In genomic region chr5:117891545-117891944, GRCm38 (mm10) we compare ENCODE assay signal across 1 mouse cellular context.
TF ChIP-seq lines count a peak whose summit lies in the region.

No protein-coding gene starts in this region.

TF ChIP-seq in CH12.LX, 34 proteins besides CTCF, POLR2A, EP300 and RAD21 (continued from another document):
- TF ChIP-seq MXI1 (IDR thresholded peaks at IDR 0.05; ENCODE audit: low read depth, low read length) = no peak
- peak; percentile 66 for TF ChIP-seq ETS1 (conservative IDR thresholded peaks at IDR 0.05; ENCODE audit: low read depth, low read length)
- no peak for TF ChIP-seq MAFK (IDR thresholded peaks at IDR 0.05; ENCODE audit: insufficient replicate concordance, low read length)
- TF ChIP-seq CHD2 (IDR thresholded peaks at IDR 0.05; ENCODE audit: low read length) = no peak
- TF ChIP-seq ZNF384 (IDR thresholded peaks at IDR 0.05; ENCODE audit: low read depth, low read length) = peak; percentile 87
- TF ChIP-seq USF2 (conservative IDR thresholded peaks at IDR 0.05; ENCODE audit: low read depth, low read length) = no peak
- 0 out of 2 replicates have a peak, but pooled peaks have one; percentile 27 for TF ChIP-seq ELF1 (IDR thresholded peaks at IDR 0.05; ENCODE audit: low read depth, low read length)
- no peak for TF ChIP-seq MAX (IDR thresholded peaks at IDR 0.05; ENCODE audit: low read length)
TF ChIP-seq in CH12.LX: peak in this region for 4.
